Mouse (Mus musculus): ENCODE measurements at regions not wholly inside any gene's neighbourhood (a gene's known extent, or its start where the extent isn't known, plus 50 kb on each side); places are given as distances from the start of the nearest gene placed in this dataset.
A peak's percentile ranks its signal among the peaks of the same experiment; 100 is the strongest.

DNA sequence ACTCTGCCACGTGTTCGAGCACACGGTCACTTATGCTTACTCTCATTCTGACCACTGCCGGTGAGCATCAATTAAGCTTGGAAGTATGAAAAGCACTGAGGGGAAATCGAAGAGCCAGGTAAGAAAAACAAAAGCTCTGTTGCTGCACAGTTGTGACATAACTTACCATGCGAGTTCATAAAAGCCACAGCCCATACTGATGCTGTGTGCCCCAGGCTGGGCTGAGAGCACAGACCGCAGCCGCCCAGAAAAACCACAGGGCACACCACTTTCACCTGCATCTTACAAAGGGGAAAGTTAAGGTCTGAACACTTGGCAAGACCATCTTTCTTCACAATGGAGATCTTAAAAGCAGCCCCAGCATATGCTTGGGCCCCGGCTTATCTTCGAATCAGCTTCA, 338.2 kb upstream of the Nfe2l3 start:
- no peak for DNase-seq (ENCODE audit: low spot score)
- no peak overlapping the region for H3K4me2 ChIP-seq (replicated peaks; ENCODE audit: low read depth)
- no peaks in the 10 kb centered on the region for H3K36me3 ChIP-seq (ENCODE audit: control insufficient read depth, insufficient read depth, low read length)
- no peaks in the 10 kb centered on the region for H3K27me3 ChIP-seq (ENCODE audit: control insufficient read depth, insufficient read depth, low read length)
- no peaks in the 10 kb centered on the region for H3K4me1 ChIP-seq (replicated peaks; ENCODE audit: control insufficient read depth, insufficient read depth)
- 92% methylated on average over 10 of the region's 10 CpGs for WGBS
- H3K4me3 ChIP-seq (ENCODE audit: low read depth, low read length): no peak overlapping the region
- no peak for ATAC-seq (ENCODE audit: low FRiP score, low TSS enrichment)
- no peak overlapping the region for H3K27ac ChIP-seq (replicated peaks)
- H3K9me3 ChIP-seq (ENCODE audit: control insufficient read depth, low read length): no peaks in the 10 kb centered on the region
- TF ChIP-seq EP300 (optimal IDR thresholded peaks at IDR 0.05) (no peak), CTCF (IDR thresholded peaks at IDR 0.05; ENCODE audit: low read depth) (no peak)
- no peak overlapping the region for H3K9ac ChIP-seq (ENCODE audit: low read length)

DNA sequence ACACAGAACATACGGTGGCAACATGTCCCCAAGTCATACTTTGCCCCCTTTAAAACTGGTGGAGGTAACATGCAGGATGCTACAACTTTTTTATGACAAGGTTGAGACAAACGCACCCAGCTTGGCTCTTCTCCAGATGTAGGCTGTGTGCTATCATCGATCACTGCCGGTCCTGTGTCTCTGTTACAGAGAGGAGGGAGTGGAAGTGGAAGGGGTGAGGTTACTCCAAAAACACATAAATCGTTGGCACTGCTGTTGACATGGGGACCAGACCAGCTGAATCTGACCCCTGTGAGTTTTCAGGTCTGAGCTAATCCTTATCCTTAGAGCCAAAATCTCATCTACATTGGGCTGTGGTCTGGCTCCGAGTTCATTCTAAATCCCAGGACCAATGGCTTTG, 335.0 kb upstream of the Nfe2l3 start:
- Histone ChIP-seq H3K9ac (ENCODE audit: low read length) (no peak overlapping the region), H3K9me3 (ENCODE audit: control insufficient read depth, low read length) (no peaks in the 10 kb centered on the region), H3K4me2 (replicated peaks; ENCODE audit: low read depth) (no peak overlapping the region), H3K27ac (replicated peaks) (no peak overlapping the region), H3K4me3 (ENCODE audit: low read depth, low read length) (no peak overlapping the region), H3K36me3 (ENCODE audit: control insufficient read depth, insufficient read depth, low read length) (no peaks in the 10 kb centered on the region), H3K4me1 (replicated peaks; ENCODE audit: control insufficient read depth, insufficient read depth) (no peaks in the 10 kb centered on the region), H3K27me3 (ENCODE audit: control insufficient read depth, insufficient read depth, low read length) (no peaks in the 10 kb centered on the region)
- TF ChIP-seq CTCF (IDR thresholded peaks at IDR 0.05; ENCODE audit: low read depth) (no peak), EP300 (optimal IDR thresholded peaks at IDR 0.05) (no peak)
- DNase-seq (ENCODE audit: low spot score) (no peak), ATAC-seq (ENCODE audit: low FRiP score, low TSS enrichment) (no peak)
- WGBS: 67% methylated on average over 6 of the region's 6 CpGs

DNA sequence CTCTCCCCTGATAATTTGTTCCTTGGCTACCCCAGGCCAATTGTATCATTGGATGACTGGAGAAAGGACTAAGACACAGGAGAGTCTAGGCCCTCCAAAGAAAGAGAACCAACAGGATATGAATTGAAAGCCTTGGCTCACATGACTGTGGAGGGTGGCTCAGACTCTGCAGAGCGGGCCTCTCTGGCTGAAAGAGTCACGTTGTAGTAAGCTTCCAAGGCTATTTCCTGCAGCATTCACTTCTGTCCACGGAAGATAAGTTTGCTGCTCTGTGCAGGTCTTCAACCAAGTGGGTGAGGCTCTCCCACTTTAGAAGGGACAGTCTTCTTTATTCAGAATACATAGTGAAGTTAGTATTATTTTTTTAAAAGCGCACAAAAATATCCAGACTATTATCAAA, 332.1 kb upstream of the Nfe2l3 start:
- H3K9me3 ChIP-seq (ENCODE audit: control insufficient read depth, low read length): no peaks in the 10 kb centered on the region
- 77% methylated on average over 4 of the region's 4 CpGs for WGBS
- TF ChIP-seq EP300 (optimal IDR thresholded peaks at IDR 0.05) (no peak), CTCF (IDR thresholded peaks at IDR 0.05; ENCODE audit: low read depth) (no peak)

DNA sequence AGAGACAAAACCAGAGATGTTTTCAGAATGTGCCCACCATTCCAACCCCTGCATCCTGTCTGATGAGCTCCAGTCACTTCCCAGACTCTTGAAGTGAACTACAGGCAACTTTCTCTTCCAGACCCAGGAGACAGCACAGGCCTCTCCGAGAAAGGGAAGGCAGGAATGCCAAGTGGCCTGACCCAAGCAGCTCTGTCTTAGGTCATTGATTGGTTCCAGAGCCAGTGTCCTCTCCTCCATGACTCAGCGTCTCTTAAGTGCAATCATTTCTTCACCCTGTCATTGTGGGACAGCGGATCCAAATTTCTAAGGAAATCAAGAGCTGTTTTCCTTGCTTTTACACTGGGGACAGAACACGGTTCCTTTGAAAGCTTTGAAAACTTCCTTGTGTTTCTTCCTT, 329.2 kb upstream of the Nfe2l3 start:
- TF ChIP-seq CTCF (IDR thresholded peaks at IDR 0.05; ENCODE audit: low read depth): no peak
- no peak for TF ChIP-seq EP300 (optimal IDR thresholded peaks at IDR 0.05)
- ATAC-seq (ENCODE audit: low FRiP score, low TSS enrichment): peak; percentile 49; the same call in 1 of the 2 replicates
- Histone ChIP-seq H3K4me1 (replicated peaks; ENCODE audit: control insufficient read depth, insufficient read depth) (0 out of 2 replicates have a peak, but pooled peaks cover 3% of the 10 kb centered on the region), H3K9ac (ENCODE audit: low read length) (no peak overlapping the region), H3K27ac (replicated peaks) (no peak overlapping the region), H3K4me3 (ENCODE audit: low read depth, low read length) (no peak overlapping the region), H3K27me3 (ENCODE audit: control insufficient read depth, insufficient read depth, low read length) (no peaks in the 10 kb centered on the region), H3K36me3 (ENCODE audit: control insufficient read depth, insufficient read depth, low read length) (no peaks in the 10 kb centered on the region), H3K4me2 (replicated peaks; ENCODE audit: low read depth) (no peak overlapping the region), H3K9me3 (ENCODE audit: control insufficient read depth, low read length) (no peaks in the 10 kb centered on the region)
- WGBS: 49% methylated on average over 4 of the region's 4 CpGs
- DNase-seq (ENCODE audit: low spot score): no peak

More for the DNA sequence above, 332.1 kb upstream of the Nfe2l3 start:
- Histone ChIP-seq H3K36me3 (ENCODE audit: control insufficient read depth, insufficient read depth, low read length) (no peaks in the 10 kb centered on the region), H3K27me3 (ENCODE audit: control insufficient read depth, insufficient read depth, low read length) (no peaks in the 10 kb centered on the region), H3K4me3 (ENCODE audit: low read depth, low read length) (no peak overlapping the region), H3K27ac (replicated peaks) (no peak overlapping the region), H3K4me1 (replicated peaks; ENCODE audit: control insufficient read depth, insufficient read depth) (0 out of 2 replicates have a peak, but pooled peaks cover 3% of the 10 kb centered on the region), H3K4me2 (replicated peaks; ENCODE audit: low read depth) (no peak overlapping the region), H3K9ac (ENCODE audit: low read length) (no peak overlapping the region)
- DNase-seq (ENCODE audit: low spot score) (no peak), ATAC-seq (ENCODE audit: low FRiP score, low TSS enrichment) (no peak)

DNA sequence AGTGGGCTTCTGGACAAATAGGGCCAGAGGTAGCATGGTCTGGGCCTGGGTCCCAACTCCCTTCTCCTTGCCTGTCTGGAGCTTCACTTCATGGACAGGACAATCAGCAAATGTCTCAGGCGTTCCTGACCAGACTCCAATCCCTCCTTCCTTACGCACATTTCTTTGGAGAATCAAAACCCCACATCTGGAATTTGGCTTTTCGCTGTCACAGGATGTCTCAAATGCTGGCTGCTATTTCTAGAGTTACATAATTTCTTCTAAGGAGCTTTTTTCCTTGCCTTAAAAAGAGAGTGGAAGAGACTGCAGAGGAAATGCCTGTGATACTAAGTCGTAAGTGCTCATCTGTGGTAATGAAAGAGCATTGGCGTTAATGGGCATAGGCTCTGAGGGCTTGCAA, 328.1 kb upstream of the Nfe2l3 start:
- no peaks in the 10 kb centered on the region for H3K9me3 ChIP-seq (ENCODE audit: control insufficient read depth, low read length)
- no peaks in the 10 kb centered on the region for H3K36me3 ChIP-seq (ENCODE audit: control insufficient read depth, insufficient read depth, low read length)
- H3K4me3 ChIP-seq (ENCODE audit: low read depth, low read length): no peak overlapping the region
- 63% methylated on average over 5 of the region's 5 CpGs for WGBS
- no peak overlapping the region for H3K4me2 ChIP-seq (replicated peaks; ENCODE audit: low read depth)
- no peaks in the 10 kb centered on the region for H3K27me3 ChIP-seq (ENCODE audit: control insufficient read depth, insufficient read depth, low read length)
- no peak for TF ChIP-seq EP300 (optimal IDR thresholded peaks at IDR 0.05)
- TF ChIP-seq CTCF (IDR thresholded peaks at IDR 0.05; ENCODE audit: low read depth): no peak
- no peak overlapping the region; the same call in 1 of the 2 replicates for H3K27ac ChIP-seq (replicated peaks)
- H3K9ac ChIP-seq (ENCODE audit: low read length): no peak overlapping the region
- no peak for DNase-seq (ENCODE audit: low spot score)
- ATAC-seq (ENCODE audit: low FRiP score, low TSS enrichment): no peak
- H3K4me1 ChIP-seq (replicated peaks; ENCODE audit: control insufficient read depth, insufficient read depth): 0 out of 2 replicates have a peak, but pooled peaks cover 3% of the 10 kb centered on the region

DNA sequence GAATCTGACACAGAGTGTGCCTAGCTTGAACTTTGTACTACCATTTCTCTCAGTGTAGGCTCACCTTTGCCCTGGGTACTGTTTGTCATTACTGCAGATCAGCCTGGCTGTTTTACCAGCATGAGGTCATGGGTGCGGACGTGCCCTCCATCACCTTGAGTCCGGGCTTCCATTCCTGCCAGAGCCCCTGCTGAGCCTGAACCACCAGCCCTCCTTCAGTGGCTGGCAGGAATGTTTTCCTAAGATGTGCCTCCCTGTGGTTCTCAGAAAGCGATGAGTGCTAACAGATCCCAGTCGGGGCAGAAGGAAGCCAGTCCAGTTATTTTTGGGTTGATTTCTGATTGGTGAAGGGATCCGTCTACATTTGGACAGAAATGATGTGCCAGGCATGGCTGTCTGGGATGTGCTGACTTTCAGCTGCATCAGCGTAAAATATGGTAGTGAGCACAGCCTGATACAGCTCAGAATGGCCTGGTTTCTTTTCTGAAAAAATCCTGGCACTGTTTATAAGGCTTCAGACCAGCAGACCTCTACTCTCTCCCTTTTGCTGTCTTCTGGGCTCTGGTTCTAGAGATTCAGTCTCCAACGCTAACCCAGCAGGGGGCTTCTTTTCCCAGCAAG, 324.0 kb upstream of the Nfe2l3 start:
- WGBS: 38% methylated on average over 8 of the region's 8 CpGs
- no peak for TF ChIP-seq EP300 (optimal IDR thresholded peaks at IDR 0.05)
- TF ChIP-seq CTCF (IDR thresholded peaks at IDR 0.05; ENCODE audit: low read depth): peak; percentile 22; the same call in 1 of the 2 replicates
- no peaks in the 10 kb centered on the region for H3K36me3 ChIP-seq (ENCODE audit: control insufficient read depth, insufficient read depth, low read length)
- DNase-seq (ENCODE audit: low spot score) (no peak), ATAC-seq (ENCODE audit: low FRiP score, low TSS enrichment) (no peak)
- no peak overlapping the region for H3K4me2 ChIP-seq (replicated peaks; ENCODE audit: low read depth)
- no peak overlapping the region for H3K27ac ChIP-seq (replicated peaks)
- H3K9ac ChIP-seq (ENCODE audit: low read length): no peak overlapping the region
- no peaks in the 10 kb centered on the region for H3K9me3 ChIP-seq (ENCODE audit: control insufficient read depth, low read length)
- no peaks in the 10 kb centered on the region for H3K27me3 ChIP-seq (ENCODE audit: control insufficient read depth, insufficient read depth, low read length)
- no peak overlapping the region for H3K4me3 ChIP-seq (ENCODE audit: low read depth, low read length)
- 0 out of 2 replicates have a peak, but pooled peaks cover 3% of the 10 kb centered on the region for H3K4me1 ChIP-seq (replicated peaks; ENCODE audit: control insufficient read depth, insufficient read depth)

Measured in stomach, postnatal 0 days (tissue).